Mouse (Mus musculus): Measurements from ENCODE around the gene Thoc7.

GRCm38 (mm10) chr14:13967607-13968006 is 6.0 kb upstream of the Thoc7 start:
- TF ChIP-seq CTCF (IDR thresholded peaks at IDR 0.05; ENCODE audit: extremely low read depth, insufficient read length, insufficient replicate concordance, low read depth, low read length) (no peak), POLR2A (IDR thresholded peaks at IDR 0.05; ENCODE audit: low read depth, low read length) (no peak)
